Mouse (Mus musculus): ENCODE data around the gene Arid1b. TPM values are rescaled to one million over a fixed set of nuclear protein-coding genes. Genes with fewer than 3 reads are reported as not detected.

Arid1b gene
- polyA plus RNA-seq, 1 experiment from 2014 or later = 14.8 TPM

- peaks cover 25% of the 10 kb centered on the region for H3K4me1 ChIP-seq (replicated peaks)
- 89% methylated on average over 10 of the region's 10 CpGs for WGBS
Measured at GRCm38 (mm10) chr17:5203346-5204102, 209.4 kb downstream of the Arid1b start.

GRCm38 (mm10) chr17:5204103-5204665, 210.1 kb downstream of the Arid1b start:
- no peaks in the 10 kb centered on the region for H3K27me3 ChIP-seq
- no peaks in the 10 kb centered on the region for H3K36me3 ChIP-seq
- no peak overlapping the region for H3K9ac ChIP-seq (replicated peaks)
- no peaks in the 10 kb centered on the region for H3K9me3 ChIP-seq
- H3K4me2 ChIP-seq (replicated peaks) = no peak overlapping the region
- H3K4me3 ChIP-seq (replicated peaks) = no peak overlapping the region
- ATAC-seq = no peak
- no peak overlapping the region for H3K27ac ChIP-seq
- WGBS = 87% methylated on average over 9 of the region's 9 CpGs
- H3K4me1 ChIP-seq (replicated peaks) = peaks cover 19% of the 10 kb centered on the region

More at GRCm38 (mm10) chr17:5203346-5204102, 209.4 kb downstream of the Arid1b start:
- Histone ChIP-seq H3K9ac (replicated peaks) (no peak overlapping the region), H3K9me3 (no peaks in the 10 kb centered on the region), H3K4me3 (replicated peaks) (no peak overlapping the region), H3K27ac (no peak overlapping the region), H3K36me3 (no peaks in the 10 kb centered on the region), H3K4me2 (replicated peaks) (no peak overlapping the region), H3K27me3 (no peaks in the 10 kb centered on the region)
- ATAC-seq = no peak

GRCm38 (mm10) chr17:5205163-5205581, 211.0 kb downstream of the Arid1b start:
- Histone ChIP-seq H3K9me3 (no peaks in the 10 kb centered on the region), H3K36me3 (no peaks in the 10 kb centered on the region), H3K27me3 (no peaks in the 10 kb centered on the region), H3K4me1 (replicated peaks) (peaks cover 21% of the 10 kb centered on the region), H3K4me3 (replicated peaks) (no peak overlapping the region), H3K27ac (no peak overlapping the region), H3K9ac (replicated peaks) (no peak overlapping the region), H3K4me2 (replicated peaks) (no peak overlapping the region)
- ATAC-seq = no peak
- WGBS = 70% methylated on average over 7 of the region's 7 CpGs

DNA sequence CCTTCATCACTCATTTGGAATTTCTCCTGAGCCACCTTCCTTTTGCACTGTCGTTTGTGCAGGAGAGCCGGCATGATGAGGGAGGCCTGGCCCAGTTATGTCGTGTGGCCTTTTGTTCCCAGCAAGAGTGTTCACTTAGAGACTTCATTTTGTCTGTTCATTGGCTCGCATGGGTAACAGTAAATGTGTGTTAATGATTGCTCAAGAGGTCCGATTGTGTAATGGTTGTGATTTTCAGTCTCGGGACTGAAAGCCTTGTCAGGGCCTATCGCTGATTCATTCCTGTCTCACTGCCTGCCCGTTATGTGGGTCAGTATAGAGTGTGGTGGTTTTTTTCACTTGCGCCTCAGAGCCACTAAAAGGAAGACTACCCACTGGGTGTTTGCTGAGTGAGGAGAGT, 212.6 kb downstream of the Arid1b start:
- Histone ChIP-seq H3K4me1 (replicated peaks) (peaks cover 35% of the 10 kb centered on the region), H3K4me3 (replicated peaks) (no peak overlapping the region), H3K9me3 (no peaks in the 10 kb centered on the region), H3K27me3 (no peaks in the 10 kb centered on the region), H3K27ac (0 out of 2 replicates have a peak overlapping the region, but pooled peaks have one; percentile 14), H3K4me2 (replicated peaks) (no peak overlapping the region), H3K36me3 (no peaks in the 10 kb centered on the region), H3K9ac (replicated peaks) (no peak overlapping the region)
- WGBS = 71% methylated on average over 9 of the region's 9 CpGs
- no peak for ATAC-seq

- Histone ChIP-seq H3K36me3 (no peaks in the 10 kb centered on the region), H3K9me3 (no peaks in the 10 kb centered on the region), H3K4me1 (replicated peaks) (peaks cover 38% of the 10 kb centered on the region), H3K4me3 (replicated peaks) (no peak overlapping the region), H3K27me3 (no peaks in the 10 kb centered on the region), H3K9ac (replicated peaks) (no peak overlapping the region), H3K4me2 (replicated peaks) (no peak overlapping the region), H3K27ac (no peak overlapping the region)
- 95% methylated on average over 8 of the region's 8 CpGs for WGBS
- ATAC-seq = no peak
Measured at GRCm38 (mm10) chr17:5207881-5208280, 213.7 kb downstream of the Arid1b start.

GRCm38 (mm10) chr17:5208362-5208761, 214.2 kb downstream of the Arid1b start:
- no peak for ATAC-seq
- Histone ChIP-seq H3K4me3 (replicated peaks) (no peak overlapping the region), H3K4me2 (replicated peaks) (no peak overlapping the region), H3K9ac (replicated peaks) (no peak overlapping the region), H3K27ac (no peak overlapping the region), H3K27me3 (no peaks in the 10 kb centered on the region), H3K9me3 (no peaks in the 10 kb centered on the region), H3K4me1 (replicated peaks) (peaks cover 43% of the 10 kb centered on the region), H3K36me3 (no peaks in the 10 kb centered on the region)
- WGBS = 37% methylated on average over 3 of the region's 3 CpGs

- Histone ChIP-seq H3K9ac (replicated peaks) (no peak overlapping the region), H3K27ac (no peak overlapping the region), H3K27me3 (no peaks in the 10 kb centered on the region), H3K4me2 (replicated peaks) (no peak overlapping the region), H3K4me3 (replicated peaks) (no peak overlapping the region), H3K4me1 (replicated peaks) (peaks cover 50% of the 10 kb centered on the region), H3K9me3 (no peaks in the 10 kb centered on the region), H3K36me3 (no peaks in the 10 kb centered on the region)
- ATAC-seq = no peak
- 100% methylated on average over 1 of the region's 1 CpGs for WGBS
Measured at GRCm38 (mm10) chr17:5209076-5209475, 214.9 kb downstream of the Arid1b start.

GRCm38 (mm10) chr17:5210101-5210727, 216.1 kb downstream of the Arid1b start:
- H3K27me3 ChIP-seq = no peaks in the 10 kb centered on the region
- no peaks in the 10 kb centered on the region for H3K9me3 ChIP-seq
- peaks cover 57% of the 10 kb centered on the region for H3K4me1 ChIP-seq (replicated peaks)
- no peak overlapping the region for H3K9ac ChIP-seq (replicated peaks)
- H3K27ac ChIP-seq = no peak overlapping the region
- WGBS = 87% methylated on average over 6 of the region's 6 CpGs
- no peak overlapping the region for H3K4me3 ChIP-seq (replicated peaks)
- no peak for ATAC-seq
- H3K4me2 ChIP-seq (replicated peaks) = no peak overlapping the region
- H3K36me3 ChIP-seq = no peaks in the 10 kb centered on the region

GRCm38 (mm10) chr17:5210891-5211290, 216.8 kb downstream of the Arid1b start:
- WGBS = 92% methylated on average over 7 of the region's 7 CpGs
- Histone ChIP-seq H3K4me1 (replicated peaks) (peaks cover 55% of the 10 kb centered on the region), H3K9me3 (no peaks in the 10 kb centered on the region), H3K9ac (replicated peaks) (no peak overlapping the region), H3K36me3 (no peaks in the 10 kb centered on the region), H3K4me3 (replicated peaks) (no peak overlapping the region), H3K27ac (peak overlapping the region; percentile 81), H3K4me2 (replicated peaks) (no peak overlapping the region), H3K27me3 (no peaks in the 10 kb centered on the region)
- ATAC-seq = no peak

- no peaks in the 10 kb centered on the region for H3K9me3 ChIP-seq
- H3K4me1 ChIP-seq (replicated peaks) = peaks cover 57% of the 10 kb centered on the region
- H3K27ac ChIP-seq = peak overlapping the region; percentile 81
- H3K27me3 ChIP-seq = no peaks in the 10 kb centered on the region
- no peak overlapping the region for H3K4me3 ChIP-seq (replicated peaks)
- 35% methylated on average over 12 of the region's 12 CpGs for WGBS
- H3K9ac ChIP-seq (replicated peaks) = no peak overlapping the region
- no peaks in the 10 kb centered on the region for H3K36me3 ChIP-seq
- ATAC-seq = peak; percentile 83
- no peak overlapping the region for H3K4me2 ChIP-seq (replicated peaks)
Measured at GRCm38 (mm10) chr17:5212166-5212565, 218.0 kb downstream of the Arid1b start.

- Histone ChIP-seq H3K9ac (replicated peaks) (0 out of 2 replicates have a peak overlapping the region, but pooled peaks have one; percentile 28), H3K36me3 (no peaks in the 10 kb centered on the region)
- no peak for ATAC-seq
Measured at GRCm38 (mm10) chr17:5213441-5213840, 219.3 kb downstream of the Arid1b start.

DNA sequence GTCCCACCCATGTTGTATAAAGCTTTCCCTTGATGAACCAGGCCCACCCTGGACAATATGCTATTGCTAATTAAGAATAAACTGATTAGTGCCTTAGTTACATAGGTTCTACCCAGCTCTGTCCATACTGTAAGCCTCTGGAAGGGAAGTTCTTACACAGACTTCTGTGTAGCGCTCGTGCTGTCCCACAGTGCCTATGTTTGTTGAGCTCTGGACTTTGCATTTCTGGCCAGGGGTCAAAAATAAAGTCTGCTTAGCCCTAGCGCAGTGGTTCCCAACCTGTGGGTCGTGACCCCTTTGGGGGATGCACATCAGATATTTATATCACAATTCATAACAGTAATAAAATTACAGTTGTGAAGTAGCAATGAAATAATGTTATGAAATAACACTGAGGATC, 221.2 kb downstream of the Arid1b start:
- no peak overlapping the region for H3K27ac ChIP-seq
- H3K4me1 ChIP-seq (replicated peaks) = peaks cover 73% of the 10 kb centered on the region
- no peaks in the 10 kb centered on the region for H3K9me3 ChIP-seq
- no peak for ATAC-seq
- no peak overlapping the region for H3K9ac ChIP-seq (replicated peaks)
- no peak overlapping the region for H3K4me3 ChIP-seq (replicated peaks)
- H3K27me3 ChIP-seq = no peaks in the 10 kb centered on the region
- H3K36me3 ChIP-seq = no peaks in the 10 kb centered on the region
- WGBS = 89% methylated on average over 4 of the region's 4 CpGs
- H3K4me2 ChIP-seq (replicated peaks) = no peak overlapping the region

More at GRCm38 (mm10) chr17:5213441-5213840, 219.3 kb downstream of the Arid1b start:
- H3K27ac ChIP-seq = peak overlapping the region; percentile 81
- 56% methylated on average over 6 of the region's 6 CpGs for WGBS
- H3K4me3 ChIP-seq (replicated peaks) = no peak overlapping the region
- H3K9me3 ChIP-seq = no peaks in the 10 kb centered on the region
- peaks cover 66% of the 10 kb centered on the region for H3K4me1 ChIP-seq (replicated peaks)
- H3K27me3 ChIP-seq = no peaks in the 10 kb centered on the region
- H3K4me2 ChIP-seq (replicated peaks) = no peak overlapping the region

Data from midbrain, embryonic 13.5 days (tissue).